Comparison of ENCODE assay signal across 8 mouse cellular contexts in the genomic region with DNA sequence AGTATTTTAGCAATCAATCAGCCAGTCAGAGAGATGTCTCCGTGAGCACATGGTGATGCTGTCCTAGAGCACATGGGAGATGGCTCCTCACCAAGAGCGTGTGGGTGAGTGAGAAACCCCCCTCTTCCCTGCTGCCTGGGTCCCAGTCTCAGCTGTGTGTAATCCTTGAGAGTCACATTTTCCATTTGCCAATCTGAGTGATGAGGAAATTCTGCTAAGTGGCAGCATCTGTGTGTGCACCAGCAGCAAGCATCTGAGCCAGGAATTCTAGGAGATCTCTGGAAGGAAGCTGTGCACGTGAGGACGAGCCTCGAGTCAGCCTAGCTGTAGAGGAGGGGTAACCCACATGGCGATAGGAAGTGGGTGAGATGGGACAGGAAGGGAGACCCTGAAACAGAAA. TPM values are rescaled to one million over a fixed set of nuclear protein-coding genes. Genes with fewer than 3 reads are reported as not detected.
DNase-seq lines count a peak whose midpoint lies in the region; ATAC-seq lines count a peak whose summit lies in the region.

No protein-coding gene starts in this region.

- peak overlapping the region; percentile 36; the same call in 1 of the 2 replicates for H3K27ac ChIP-seq in hindbrain, embryonic 16.5 days (ENCODE audit: low read depth, low read length)
- no peak overlapping the region for H3K27ac ChIP-seq in hindbrain, embryonic 10.5 days
- peak overlapping the region; percentile 65 for H3K27ac ChIP-seq in embryonic facial prominence, embryonic 15.5 days (replicated peaks)

- DNase-seq in hindbrain, embryonic 10.5 days (ENCODE audit: low spot score): no peak
- DNase-seq in layer of hippocampus, postnatal 14 days (ENCODE audit: low spot score in 2 of 2): peak; percentile 71 to 87
- DNase-seq in right cerebral cortex, postnatal 14 days: peak; percentile 53
- no peak for DNase-seq in kidney, postnatal 14 days
- no peak for DNase-seq in testis, postnatal 14 days (ENCODE audit: low spot score)
- DNase-seq in yolk sac, embryonic 10.5 days (ENCODE audit: low spot score): no peak

- no peak overlapping the region for H3K4me2 ChIP-seq in hindbrain, embryonic 16.5 days (ENCODE audit: low read length)
- no peak overlapping the region for H3K4me2 ChIP-seq in embryonic facial prominence, embryonic 15.5 days (replicated peaks)

- H3K9ac ChIP-seq in hindbrain, embryonic 16.5 days (ENCODE audit: low read depth, low read length): no peak overlapping the region
- H3K9ac ChIP-seq in embryonic facial prominence, embryonic 15.5 days: no peak overlapping the region

- 0 out of 2 replicates have a peak, but pooled peaks cover 5% of the 10 kb centered on the region for H3K4me1 ChIP-seq in hindbrain, embryonic 16.5 days (ENCODE audit: control insufficient read depth, insufficient read depth, low read depth, low read length)
- H3K4me1 ChIP-seq in hindbrain, embryonic 10.5 days (replicated peaks): peaks cover 7% of the 10 kb centered on the region; the same call in 1 of the 2 replicates
- H3K4me1 ChIP-seq in embryonic facial prominence, embryonic 15.5 days: peaks cover 8% of the 10 kb centered on the region

- H3K9me3 ChIP-seq in hindbrain, embryonic 16.5 days (ENCODE audit: control insufficient read depth, low read length): no peaks in the 10 kb centered on the region
- H3K9me3 ChIP-seq in hindbrain, embryonic 10.5 days: no peaks in the 10 kb centered on the region
- H3K9me3 ChIP-seq in embryonic facial prominence, embryonic 15.5 days (replicated peaks): no peaks in the 10 kb centered on the region

- 0 out of 2 replicates have a peak, but pooled peaks have one; percentile 65 for ATAC-seq in hindbrain, embryonic 16.5 days
- peak; percentile 83 for ATAC-seq in embryonic facial prominence, embryonic 15.5 days (ENCODE audit: insufficient number of reproducible peaks, low FRiP score, low TSS enrichment, low read depth)

- WGBS in hindbrain, embryonic 16.5 days: 40% methylated on average over 6 of the region's 6 CpGs
- 75% methylated on average over 6 of the region's 6 CpGs for WGBS in hindbrain, embryonic 10.5 days
- WGBS in embryonic facial prominence, embryonic 15.5 days: 20% methylated on average over 6 of the region's 6 CpGs

- no peak overlapping the region for H3K4me3 ChIP-seq in hindbrain, embryonic 16.5 days (ENCODE audit: low read length)
- no peak overlapping the region for H3K4me3 ChIP-seq in hindbrain, embryonic 10.5 days
- no peak overlapping the region for H3K4me3 ChIP-seq in embryonic facial prominence, embryonic 15.5 days (replicated peaks)

- no peaks in the 10 kb centered on the region for H3K36me3 ChIP-seq in hindbrain, embryonic 16.5 days (ENCODE audit: control insufficient read depth, insufficient read depth, low read length)
- no peaks in the 10 kb centered on the region for H3K36me3 ChIP-seq in hindbrain, embryonic 10.5 days
- H3K36me3 ChIP-seq in embryonic facial prominence, embryonic 15.5 days: no peaks in the 10 kb centered on the region

- H3K27me3 ChIP-seq in hindbrain, embryonic 16.5 days (replicated peaks; ENCODE audit: control insufficient read depth, insufficient read depth, low read length): no peaks in the 10 kb centered on the region
- no peaks in the 10 kb centered on the region for H3K27me3 ChIP-seq in hindbrain, embryonic 10.5 days (ENCODE audit: insufficient read depth, poor library complexity, severe bottlenecking)
- H3K27me3 ChIP-seq in embryonic facial prominence, embryonic 15.5 days: no peaks in the 10 kb centered on the region

RNA-seq across cellular contexts. Expression of a gene that starts 50.5 kb away (rescaled TPM):
- polyA plus RNA-seq in hindbrain, embryonic 16.5 days (2015; fragmentation: Nextera tagmentation; extraction: Ambion mirVana): 217 and 231 TPM in 2 replicates
- 250 and 288 TPM in 2 replicates for polyA plus RNA-seq in hindbrain, embryonic 10.5 days (2016; fragmentation: Nextera tagmentation; extraction: Ambion mirVana)
- polyA plus RNA-seq in embryonic facial prominence, embryonic 15.5 days (2015; fragmentation: Nextera tagmentation; extraction: Ambion mirVana): 185 and 193 TPM in 2 replicates
- total RNA-seq in layer of hippocampus, postnatal 14 days (2021): 100 to 1,000 TPM; 165 to 178 TPM

Comparison
In these comparisons a context has a peak if more than half of its experiments do, and no peak if none do; other contexts are left out.
1. DNase-seq: peak in layer of hippocampus, postnatal 14 days (2 of 2) and right cerebral cortex, postnatal 14 days (single experiment); none in hindbrain, embryonic 10.5 days (single experiment), kidney, postnatal 14 days (single experiment), testis, postnatal 14 days (single experiment) and yolk sac, embryonic 10.5 days (single experiment).